Mouse (Mus musculus) c-Kit-negative CD71-positive TER-119-positive erythroid progenitor cells, embryonic 14.5 days (primary cell): ENCODE results near the gene Kbtbd13.
A peak's percentile ranks its signal among the peaks of the same experiment; 100 is the strongest.

Source experiments
- DNase-seq: peaks from one replicate; pipeline ENCODE4 v3.0.0-alpha.2; 2013; ENCODE audit warnings: low read depth, low spot score

Gene Kbtbd13

DNA sequence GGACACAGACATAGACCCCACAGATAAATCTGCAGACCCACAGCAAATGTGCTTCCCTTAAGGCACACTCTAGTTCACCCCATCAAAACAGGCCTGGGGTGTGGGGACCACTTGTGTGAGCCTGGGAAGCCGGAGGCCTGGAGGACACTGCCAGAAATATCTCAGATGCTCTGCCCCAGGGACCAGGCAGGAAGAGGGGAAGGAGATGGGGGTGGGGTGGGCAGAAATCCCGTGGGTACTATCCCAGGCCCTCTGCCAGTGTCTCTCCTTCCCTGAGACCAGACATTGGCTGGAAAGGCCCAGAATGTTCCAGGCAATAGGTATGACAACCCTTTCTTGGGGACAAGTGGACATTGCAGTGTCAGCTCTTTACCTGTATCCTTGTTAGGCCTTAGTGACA lies 2.2 kb upstream of the Kbtbd13 start:
- DNase-seq = no peak

DNA sequence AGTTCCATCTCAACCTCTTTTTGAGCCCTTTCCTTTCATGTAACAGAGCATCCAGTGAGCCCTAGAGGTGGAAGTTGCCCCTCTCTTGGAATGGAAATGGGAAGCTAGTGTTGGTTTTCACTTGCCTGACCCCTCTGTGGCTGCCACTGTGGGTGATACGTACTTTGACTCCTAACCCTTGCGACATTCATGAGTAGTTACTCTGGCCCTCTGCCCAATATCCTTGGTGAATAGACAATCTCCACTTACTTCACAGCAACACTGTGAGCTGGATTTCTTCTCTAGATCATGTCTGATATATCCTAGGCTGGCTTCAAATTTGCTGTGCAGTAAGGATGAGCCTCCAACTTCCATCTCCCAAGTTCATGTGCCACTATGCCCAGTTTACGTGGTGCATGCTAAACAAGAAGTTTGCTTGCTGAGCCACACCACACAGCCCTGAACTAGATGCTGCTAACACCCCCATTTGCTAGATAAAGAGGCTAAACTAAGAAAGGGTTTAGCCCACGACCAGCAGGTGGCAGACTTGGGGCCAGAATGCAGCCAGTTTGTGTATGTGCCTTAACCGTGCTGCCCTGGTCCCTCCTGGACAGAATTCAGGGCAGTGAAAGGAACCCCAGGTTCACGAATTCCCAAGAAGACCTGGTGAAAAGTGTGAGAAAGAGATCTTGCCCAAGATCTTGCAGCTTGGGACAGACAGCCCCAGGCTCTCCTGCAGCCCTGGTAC lies 1.3 kb upstream of the Kbtbd13 start:
- peak; percentile 9 for DNase-seq

DNA sequence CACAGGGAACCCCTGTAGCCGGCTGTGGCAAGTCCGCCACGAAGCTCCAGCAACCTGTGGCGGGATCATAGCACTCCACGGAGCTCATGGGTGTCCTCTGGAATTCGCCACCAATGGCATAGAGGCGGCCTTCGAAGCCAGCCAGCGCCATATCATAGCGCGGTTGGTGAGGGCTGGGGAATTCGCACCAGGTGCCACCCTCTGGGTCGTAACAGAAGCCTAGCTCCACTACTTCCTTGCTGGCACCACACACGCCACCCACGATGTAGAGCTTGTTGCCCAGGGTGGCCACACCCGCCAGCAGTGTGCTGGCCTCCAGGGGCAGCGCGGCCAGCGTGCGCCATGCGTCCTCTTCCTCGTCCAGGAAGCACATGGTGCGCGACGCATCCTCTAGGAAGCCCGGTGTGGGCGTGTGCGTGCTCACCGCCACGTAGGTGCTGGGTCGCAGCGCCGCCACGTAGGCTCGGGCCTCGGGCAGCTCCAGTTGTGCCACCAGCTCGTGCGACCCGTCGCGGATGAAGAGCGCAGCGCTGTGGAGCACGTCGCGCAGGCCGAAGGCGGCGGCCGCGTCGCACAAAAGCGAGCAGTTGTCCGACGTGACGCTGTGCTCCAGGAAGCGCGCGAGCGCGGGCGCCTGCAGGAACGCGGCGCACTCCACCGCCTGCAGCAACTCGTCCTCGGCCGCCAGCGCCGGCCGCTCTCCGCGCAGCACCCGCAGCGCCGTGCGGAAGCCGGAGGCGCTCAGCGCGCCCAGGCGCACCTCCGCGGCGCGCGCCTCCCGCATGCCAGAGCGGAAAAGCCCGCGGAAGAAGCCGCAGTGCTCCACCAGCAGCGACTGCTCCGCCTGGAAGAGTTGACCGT lies 470 bp downstream of the Kbtbd13 start:
- DNase-seq = no peak

DNA sequence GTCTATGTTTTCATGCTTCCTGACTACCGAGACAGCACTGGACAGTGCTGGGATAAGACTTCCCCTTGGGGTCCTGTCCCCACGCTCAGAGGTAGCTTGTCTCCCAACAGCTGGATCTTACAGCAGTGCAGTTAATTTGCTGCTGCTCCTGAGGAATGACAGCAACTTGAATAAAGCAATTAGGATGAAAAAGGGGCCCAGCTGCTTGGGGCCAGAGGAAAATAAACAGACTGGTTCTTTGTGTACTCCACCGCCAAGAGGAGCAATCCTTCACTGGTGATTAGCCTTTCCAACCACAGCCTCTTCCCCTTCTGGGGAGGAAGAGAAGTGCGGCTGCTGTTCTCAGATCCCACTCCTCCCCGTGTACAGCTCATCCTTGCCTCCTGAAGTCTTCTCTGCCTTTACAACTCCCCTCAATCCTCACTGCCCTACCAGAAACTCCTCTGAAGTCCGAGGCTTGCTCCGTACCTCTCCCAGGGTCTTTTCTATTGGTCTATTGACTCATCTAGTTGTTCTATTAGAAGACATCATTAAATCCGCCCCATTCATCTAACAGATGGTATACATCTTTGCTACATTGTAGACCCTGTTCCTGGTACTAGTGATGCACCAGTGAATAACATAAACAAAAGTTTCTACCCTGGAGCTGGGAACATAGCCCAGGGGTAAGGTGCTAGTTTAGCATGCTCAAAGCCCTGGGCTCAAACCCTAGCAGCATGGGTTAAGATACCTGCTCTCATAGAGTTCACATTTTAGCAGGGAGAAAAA lies 4.9 kb downstream of the Kbtbd13 start:
- no peak for DNase-seq

DNA sequence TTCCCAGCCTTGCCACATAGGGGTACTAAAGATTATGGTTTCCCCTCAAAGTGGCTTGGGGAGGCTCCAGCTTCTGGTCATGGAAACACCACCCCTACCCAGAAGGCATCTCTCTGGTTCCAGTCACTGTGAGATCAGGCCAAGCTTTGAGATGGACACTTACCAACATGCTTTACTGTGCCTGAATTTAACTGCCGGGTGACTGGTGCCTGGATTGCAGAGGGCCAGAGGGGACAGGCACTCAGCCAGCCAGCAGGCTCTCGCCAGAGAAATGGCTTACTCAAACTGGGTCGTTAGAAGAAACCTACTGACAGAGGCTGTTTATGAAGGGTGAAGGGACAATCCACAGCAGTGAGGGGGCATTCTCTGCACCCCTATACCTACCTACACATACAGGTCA lies 7.2 kb downstream of the Kbtbd13 start:
- DNase-seq = no peak

DNA sequence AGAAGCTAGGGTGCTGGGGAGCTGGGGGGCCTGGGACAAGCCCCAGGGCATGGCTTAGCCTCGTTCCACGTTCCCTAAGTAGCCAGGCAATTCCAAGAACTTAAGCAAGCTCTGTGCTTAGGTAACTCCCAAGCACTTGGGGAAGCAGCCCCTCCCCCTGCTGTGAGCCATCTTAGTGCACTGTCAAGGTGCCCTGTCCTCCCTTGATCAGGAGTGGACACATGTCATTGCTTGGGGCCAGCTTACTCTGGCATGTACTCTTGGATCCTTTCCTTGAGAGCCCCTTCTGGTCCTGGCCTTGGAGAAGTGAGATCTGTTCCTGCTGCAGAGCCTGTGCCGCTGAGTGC lies 8.7 kb downstream of the Kbtbd13 start:
- no peak for DNase-seq

DNA sequence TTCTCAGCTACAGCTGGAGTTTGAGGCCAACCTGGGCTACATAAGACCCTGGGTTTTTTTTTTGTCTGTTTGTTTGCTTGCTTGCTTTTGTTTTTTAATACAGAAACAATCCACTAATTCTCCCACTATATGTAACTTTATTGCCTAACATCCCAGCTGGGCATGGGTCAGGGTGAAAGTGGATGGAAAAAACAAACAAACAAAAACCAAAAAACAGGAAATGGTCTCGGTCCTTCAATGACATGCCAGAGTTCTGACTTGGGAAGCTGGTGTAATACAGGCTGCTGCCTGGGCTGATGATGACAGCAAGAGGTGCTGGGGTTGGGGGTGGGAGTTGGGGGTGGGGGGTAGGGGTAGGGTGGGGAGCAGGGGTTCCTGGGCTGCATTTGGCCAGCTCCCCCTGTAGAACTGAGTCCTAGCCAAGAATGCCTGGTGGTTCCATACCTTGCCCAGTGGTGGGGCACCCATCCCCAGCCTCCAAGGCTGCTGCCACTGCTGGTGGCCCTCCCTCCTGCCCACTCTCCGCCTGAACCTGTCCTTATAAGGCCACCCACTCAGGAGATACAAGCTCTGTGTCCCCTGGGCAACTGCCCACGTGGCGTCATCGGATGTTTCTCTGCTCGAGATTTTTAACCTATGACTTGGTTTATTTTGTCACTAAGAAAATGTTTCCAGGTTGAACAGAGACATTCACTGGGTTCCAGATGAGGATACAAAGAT lies 9.3 kb downstream of the Kbtbd13 start:
- DNase-seq = no peak

DNA sequence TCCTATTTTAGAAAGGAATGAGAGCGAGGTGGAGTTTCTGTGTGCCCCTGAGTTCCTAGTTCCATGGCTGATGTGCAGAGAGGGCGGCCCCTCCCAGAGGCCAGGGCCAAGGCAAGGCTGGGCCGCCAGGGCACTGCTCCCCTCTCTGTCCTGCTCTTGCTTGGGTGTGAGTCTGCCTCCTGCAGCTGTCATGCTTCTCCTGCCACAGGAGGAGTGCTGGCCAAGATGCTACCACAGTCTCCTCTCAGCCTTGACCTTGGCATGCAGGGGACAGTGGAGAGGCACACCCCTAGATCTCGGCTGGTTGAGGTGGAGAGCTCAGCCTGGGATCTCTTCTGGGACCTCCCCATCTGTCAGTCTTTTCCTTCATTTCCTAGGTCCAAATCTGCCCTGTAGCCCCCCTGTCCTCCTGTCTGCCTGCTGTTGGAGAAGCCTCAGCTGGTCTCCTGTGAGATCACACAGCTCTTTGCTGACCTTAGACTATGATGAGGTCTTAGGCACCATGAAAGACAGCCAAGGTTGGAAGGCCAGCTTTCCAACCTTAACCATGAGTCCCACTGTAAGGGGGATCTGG lies 10.3 kb downstream of the Kbtbd13 start:
- DNase-seq = no peak

DNA sequence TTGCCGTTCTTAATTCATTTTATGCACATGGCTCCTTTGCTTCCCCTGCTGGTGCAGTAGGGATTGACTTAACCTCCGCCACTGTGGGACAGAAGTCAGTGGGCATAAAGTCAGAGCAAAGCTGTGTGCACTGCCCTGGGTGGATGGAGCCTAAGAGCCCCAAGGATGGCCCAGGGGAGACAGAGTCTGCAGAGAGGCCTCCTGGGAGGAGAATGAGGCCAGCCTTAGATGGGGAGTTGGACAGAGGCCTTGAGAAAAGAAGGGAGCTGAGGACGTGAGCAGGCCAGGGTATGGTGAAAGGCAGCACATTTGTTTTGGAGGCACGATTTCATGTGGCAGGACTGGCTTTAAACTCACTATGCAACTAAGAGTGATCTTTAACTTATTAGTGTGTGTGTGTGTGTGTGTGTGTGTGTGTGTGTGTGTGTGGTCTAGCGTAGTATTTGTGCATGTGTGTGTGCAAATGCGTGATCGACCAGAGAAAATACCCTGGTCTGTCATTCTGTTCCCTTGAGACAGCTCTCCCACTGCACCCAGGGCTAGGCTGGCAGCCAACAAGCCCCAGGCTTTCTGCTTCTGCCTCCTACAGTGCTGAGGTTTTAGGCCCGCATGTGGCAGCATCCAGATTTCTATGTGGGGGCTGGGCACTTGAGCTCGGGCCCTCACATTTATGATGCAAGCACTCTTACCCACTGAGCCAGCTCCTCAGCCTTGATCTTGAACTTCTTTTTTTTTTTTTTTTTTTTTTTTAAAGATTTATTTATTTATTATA lies 16.1 kb downstream of the Kbtbd13 start:
- no peak for DNase-seq

DNA sequence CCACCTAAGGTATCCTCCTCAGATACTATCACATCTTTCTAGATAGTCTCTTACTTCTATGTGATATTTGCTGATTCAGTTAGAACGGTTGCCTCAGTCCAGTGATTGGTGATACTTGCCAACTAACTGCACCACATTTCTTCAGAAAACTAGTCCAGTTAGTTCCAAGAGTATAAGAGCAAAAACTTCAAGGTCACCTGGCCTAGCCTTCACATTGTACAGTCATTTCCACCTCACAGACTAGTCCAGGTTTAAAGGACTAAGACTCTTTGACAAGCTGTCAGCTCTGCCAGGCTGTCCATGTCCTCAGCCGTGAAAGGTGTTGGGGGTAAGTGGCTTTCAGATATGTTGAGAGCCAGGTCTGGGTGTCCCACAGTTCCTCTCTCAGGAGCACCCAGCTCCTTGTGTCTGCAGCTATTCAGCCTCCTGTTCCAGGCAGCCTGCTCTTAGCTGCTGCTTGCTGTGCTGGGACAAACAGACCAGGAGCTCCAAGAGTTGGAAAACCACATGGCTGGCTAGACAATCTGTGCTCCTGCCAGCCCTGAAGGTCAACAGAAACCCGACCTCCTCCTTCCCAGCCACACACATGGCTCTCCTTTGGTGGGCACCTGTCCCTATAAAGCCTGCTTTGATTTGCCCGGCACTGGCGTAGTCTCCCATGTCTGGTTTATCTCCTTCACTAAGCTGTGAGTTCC lies 16.8 kb downstream of the Kbtbd13 start:
- no peak for DNase-seq

DNA sequence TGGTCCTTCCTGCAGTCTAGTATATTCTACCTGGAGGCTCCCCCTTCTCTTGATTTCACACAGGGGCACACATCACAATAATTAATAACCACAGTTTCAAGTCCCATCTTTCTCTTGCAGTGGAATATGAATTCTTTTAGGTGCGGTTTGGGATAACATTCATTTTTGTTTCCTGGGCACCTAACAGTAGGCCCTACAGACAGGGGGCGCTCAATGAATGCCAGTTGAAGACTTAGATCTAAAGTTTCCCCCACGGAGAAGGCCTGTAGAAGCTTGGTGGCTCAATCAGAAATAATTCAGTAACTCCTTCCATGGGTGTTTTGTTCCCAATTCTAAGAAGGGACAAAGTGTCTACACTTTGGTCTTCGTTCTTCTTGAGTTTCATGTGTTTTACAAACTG lies 19.0 kb downstream of the Kbtbd13 start:
- DNase-seq = no peak

DNA sequence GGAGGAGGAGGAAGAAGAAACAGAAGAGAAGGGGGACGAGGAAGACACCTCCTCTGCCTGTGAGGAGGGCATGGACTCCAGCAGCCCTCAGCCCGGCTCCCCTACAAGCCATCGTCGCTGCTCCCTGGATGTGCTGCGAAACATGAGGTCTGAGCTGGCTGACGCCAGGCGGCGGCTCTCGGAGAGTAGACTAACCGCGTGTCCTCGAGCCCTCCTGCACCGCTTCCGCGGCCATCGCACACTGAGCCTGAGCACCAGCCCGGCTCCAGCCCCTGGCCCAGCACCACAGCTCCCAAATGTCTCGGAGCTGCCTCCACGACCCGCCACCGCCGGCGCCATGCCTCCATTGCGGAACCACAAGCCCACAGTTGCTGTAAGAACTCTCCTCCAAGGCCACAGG lies 19.7 kb downstream of the Kbtbd13 start:
- no peak for DNase-seq

DNA sequence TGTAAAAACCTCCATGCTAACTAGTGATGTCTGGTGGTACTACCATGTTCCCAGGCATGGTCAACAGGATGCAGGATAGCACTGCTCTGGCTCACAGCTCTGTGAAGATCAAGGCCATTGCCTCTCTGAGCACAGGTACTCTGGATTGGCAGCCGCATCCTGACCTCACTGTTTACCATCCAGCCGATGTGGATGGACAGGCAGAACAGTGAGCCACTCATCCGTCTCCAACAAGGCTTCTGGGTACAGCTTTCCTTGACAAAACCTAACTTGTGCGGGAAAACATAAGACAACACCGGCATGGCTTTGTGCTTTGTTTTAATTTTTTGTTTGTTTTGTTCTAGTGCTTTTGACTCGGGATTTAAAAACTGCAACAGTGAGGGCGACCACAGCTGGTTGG lies 25.7 kb downstream of the Kbtbd13 start:
- no peak for DNase-seq

DNA sequence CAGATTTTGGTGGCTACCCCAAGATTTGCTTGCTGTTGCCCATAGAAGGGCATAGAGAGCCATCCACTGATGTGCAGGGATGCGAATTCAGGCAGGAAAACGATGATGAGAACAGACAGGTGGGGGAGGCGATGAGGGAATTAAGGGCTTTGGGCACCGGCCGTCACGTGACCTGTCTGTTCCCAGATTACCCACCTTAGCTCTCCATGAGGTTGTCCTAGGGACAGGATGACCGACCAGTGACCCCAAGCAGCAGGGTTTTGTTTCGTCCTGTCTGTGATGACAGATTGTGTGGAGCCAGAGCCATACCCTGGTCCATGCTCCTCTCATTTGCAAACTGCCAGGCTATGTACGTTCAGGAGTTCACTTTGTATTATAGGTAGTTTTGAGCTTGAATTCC lies 27.8 kb downstream of the Kbtbd13 start:
- DNase-seq = no peak

DNA sequence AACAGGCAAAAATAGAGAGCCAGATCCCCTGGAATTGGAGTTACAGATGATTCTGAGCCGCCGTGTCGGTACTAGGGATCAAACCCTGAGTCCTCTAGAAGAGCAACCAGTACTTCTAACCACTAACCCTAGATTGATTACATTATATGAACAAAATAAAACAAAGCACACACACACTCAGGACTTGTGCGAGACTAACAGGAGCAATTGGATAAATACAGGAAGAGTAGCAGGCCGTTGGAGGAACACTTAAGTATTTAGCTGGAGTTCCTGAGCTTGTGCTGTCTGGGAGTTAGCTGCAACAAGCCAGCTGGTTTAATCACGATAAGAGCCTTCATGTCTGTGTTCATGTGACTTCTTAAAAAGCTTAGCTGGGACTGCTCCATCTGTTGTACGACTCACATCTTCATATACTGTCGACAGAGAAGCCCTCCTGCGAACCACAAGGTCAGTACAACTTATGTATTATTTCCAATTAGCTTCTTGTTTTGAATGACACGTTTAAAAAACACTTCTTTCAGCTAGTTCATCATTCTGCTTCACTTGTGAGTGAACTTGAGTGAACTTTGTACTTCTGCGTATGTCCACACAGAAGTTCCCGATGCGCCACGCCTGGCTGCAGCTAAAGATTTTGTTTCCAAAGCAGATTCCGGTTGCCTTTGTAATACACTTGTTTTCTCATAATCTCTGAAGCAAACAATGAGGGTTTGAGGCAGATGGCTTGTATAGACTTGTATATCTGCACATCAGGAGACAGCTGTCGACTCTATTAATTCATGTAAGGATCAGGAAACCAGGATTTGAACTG lies 30.6 kb downstream of the Kbtbd13 start, which contains the start of gene Ubap1l:
TSS of gene Ubap1l (plus strand) at position 401 of the 808 bp plus-strand sequence.
- DNase-seq = no peak

DNA sequence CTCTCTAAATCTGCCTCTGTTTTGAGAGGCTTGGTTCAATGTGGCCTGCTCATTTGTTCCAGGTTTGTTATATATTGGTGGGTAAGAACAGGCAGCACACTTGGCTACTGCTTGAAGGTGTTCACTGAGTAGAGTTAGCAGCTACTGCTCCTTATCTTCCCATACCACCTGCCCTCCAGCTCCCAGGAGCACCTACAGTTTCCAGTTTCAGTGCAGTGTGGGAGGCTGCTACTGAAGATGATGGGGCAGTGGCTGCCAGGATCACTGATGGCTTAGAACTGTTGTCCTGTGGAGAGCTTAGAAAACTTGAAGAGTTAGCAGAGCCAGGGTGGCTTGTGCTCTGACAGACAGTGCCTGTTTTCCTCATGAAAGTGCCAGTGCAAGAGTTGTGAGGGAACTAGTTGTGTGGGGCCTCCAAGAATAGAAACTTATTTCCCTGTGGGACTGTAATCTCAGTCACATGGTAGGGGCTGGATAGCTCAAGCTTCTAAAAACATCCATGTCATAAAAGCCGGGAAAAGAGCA lies 32.4 kb downstream of the Kbtbd13 start:
- DNase-seq = peak; percentile 36

DNA sequence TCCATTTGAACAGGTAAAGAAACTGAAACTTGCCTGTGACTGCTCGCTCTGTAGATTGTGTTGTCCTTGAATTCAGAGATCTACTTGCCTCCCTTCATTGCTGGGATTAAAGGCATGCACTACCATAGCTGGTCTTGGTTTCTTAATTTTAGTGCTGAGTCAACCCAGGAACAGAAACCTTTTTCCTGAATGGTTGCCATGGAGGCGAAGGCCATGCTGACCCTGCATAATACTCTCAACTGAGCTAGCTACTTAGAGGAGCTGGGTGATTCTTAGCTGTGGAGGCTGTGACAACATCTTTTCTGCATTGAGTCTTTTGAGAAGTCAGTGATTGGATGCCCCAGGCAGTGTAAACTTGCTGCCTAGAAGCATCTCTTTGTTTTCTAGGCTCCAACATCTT lies 34.5 kb downstream of the Kbtbd13 start:
- DNase-seq = no peak

DNA sequence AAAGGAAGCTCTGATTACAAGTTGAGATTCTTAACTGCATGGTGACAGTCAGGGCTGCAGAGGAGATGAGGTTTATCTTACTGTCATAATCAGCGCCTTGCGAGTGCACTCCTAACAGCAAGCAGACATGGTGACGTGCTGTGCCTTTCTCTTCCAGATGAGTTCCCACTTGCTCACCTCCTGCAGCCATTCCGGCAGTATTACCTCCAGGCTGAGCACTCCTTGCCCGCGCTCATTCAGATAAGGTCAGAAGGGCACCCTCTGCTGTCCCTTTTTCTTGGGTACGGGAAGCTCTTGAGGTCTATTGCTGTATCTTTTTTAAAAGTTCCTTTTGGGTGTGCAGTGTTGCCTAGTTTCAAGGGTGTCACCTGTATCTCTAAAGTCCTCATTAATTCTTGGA lies 34.9 kb downstream of the Kbtbd13 start:
- no peak for DNase-seq

DNA sequence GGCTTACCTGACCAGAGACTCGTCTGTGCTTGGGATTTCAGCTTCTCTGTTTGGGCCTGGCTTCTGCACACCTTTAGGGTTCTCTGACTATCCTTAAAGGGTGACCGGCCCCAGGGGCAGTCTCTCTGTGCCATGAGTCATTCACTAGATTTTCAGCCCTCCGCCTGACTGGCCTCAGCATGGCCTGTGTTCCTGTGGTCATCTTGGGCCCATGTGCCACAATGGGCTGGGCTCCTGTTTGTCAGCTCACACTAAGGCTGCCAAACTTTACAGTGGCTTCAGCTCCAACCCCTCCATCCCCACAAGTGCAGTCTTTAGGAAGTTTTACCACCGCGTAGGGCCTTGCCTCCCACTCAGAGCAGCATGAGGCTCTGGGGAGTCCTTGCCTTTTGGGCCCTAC lies 38.2 kb downstream of the Kbtbd13 start:
- no peak for DNase-seq
